In genomic region chr14:121894511-121895135, GRCm38 (mm10) we compare ENCODE assay signal across 31 mouse cellular contexts. TPM values are rescaled to one million over a fixed set of nuclear protein-coding genes. Genes with fewer than 3 reads are reported as not detected.
DNase-seq lines count a peak whose midpoint lies in the region; ATAC-seq and TF ChIP-seq lines count a peak whose summit lies in the region.
"Had no signal": no experiment of that assay in that cellular context is flagged by ENCODE, and none has a peak within 500 bp of the region (broad histone marks: within the 10 kb centered on the region; RNA-seq: fewer than 3 reads in every experiment).

No protein-coding gene starts in this region.

- peak; percentile 48 for DNase-seq in kidney, adult 9 months
- DNase-seq in spleen, adult 2 months (ENCODE audit: low read depth in 1 of 2, low spot score in 2 of 2) = no peak
- DNase-seq in spleen, postnatal 4 days (ENCODE audit: low spot score in 2 of 2) = no peak
- DNase-seq in embryo, embryonic 9.5 days (ENCODE audit: extremely low spot score) = no peak
- DNase-seq in heart, postnatal 36 days = no peak
- DNase-seq: adrenal gland, postnatal 36 days; cerebellum, adult 11 months; cerebellum, adult 9-11 months; gastrocnemius, postnatal 10 days; heart, adult 11 months; heart, postnatal 10 days; lung, postnatal 10 days; midbrain, embryonic 14.5 days; retina, postnatal 1 day; right cerebral cortex, postnatal 25 days; thymus, adult 18-20 months; thymus, postnatal 36 days had no signal

- H3K9me3 ChIP-seq in kidney, embryonic 16.5 days (ENCODE audit: low read length) = no peaks in the 10 kb centered on the region
- H3K9me3 ChIP-seq: embryonic facial prominence, embryonic 12.5 days; forebrain, embryonic 13.5 days; heart, embryonic 12.5 days; megakaryocyte, embryonic 14.5 days; neural tube, embryonic 13.5 days had no signal

- no peaks in the 10 kb centered on the region for H3K36me3 ChIP-seq in kidney, embryonic 16.5 days (ENCODE audit: insufficient read depth, low read length)
- H3K36me3 ChIP-seq in spleen, adult 2 months (ENCODE audit: control insufficient read depth, insufficient read depth, low read length) = no peaks in the 10 kb centered on the region

- no peak overlapping the region for H3K4me3 ChIP-seq in kidney, embryonic 16.5 days (ENCODE audit: low read length)
- no peak overlapping the region for H3K4me3 ChIP-seq in spleen, adult 2 months (ENCODE audit: extremely low read depth, insufficient read depth, insufficient read length)
- H3K4me3 ChIP-seq: embryonic facial prominence, embryonic 12.5 days; erythroblast, embryonic 14.5 days; forebrain, embryonic 13.5 days; heart, embryonic 12.5 days; left cerebral cortex, adult 2 months; megakaryocyte, embryonic 14.5 days; myocyte; neural tube, embryonic 13.5 days had no signal

- H3K4me1 ChIP-seq in kidney, embryonic 16.5 days (ENCODE audit: insufficient read depth, low read length) = peaks cover 7% of the 10 kb centered on the region
- H3K4me1 ChIP-seq in spleen, adult 2 months (ENCODE audit: control insufficient read depth, insufficient read depth, insufficient read length) = peaks cover 19% of the 10 kb centered on the region; the same call in 1 of the 2 replicates
- H3K4me1 ChIP-seq: embryonic facial prominence, embryonic 12.5 days had no signal

- TF ChIP-seq CTCF in spleen, adult 2 months (IDR thresholded peaks at IDR 0.05; ENCODE audit: extremely low read depth, insufficient read depth, insufficient read length, insufficient replicate concordance) = no peak

- 54% methylated on average over 5 of the region's 5 CpGs for WGBS in kidney, embryonic 16.5 days
- WGBS in spleen, adult 2 months = 58% methylated on average over 5 of the region's 5 CpGs

- no peak for TF ChIP-seq POLR2A in spleen, adult 2 months (IDR thresholded peaks at IDR 0.05; ENCODE audit: low read depth, low read length)

- no peaks in the 10 kb centered on the region for H3K27me3 ChIP-seq in kidney, embryonic 16.5 days (ENCODE audit: insufficient read depth, low read length)
- no peaks in the 10 kb centered on the region for H3K27me3 ChIP-seq in spleen, adult 2 months (ENCODE audit: control insufficient read depth, insufficient read depth, low read length)
- H3K27me3 ChIP-seq: embryonic facial prominence, embryonic 12.5 days; forebrain, embryonic 13.5 days; heart, embryonic 12.5 days; megakaryocyte, embryonic 14.5 days; neural tube, embryonic 13.5 days had no signal

- H3K9ac ChIP-seq in kidney, embryonic 16.5 days (replicated peaks; ENCODE audit: low read length) = no peak overlapping the region
- H3K9ac ChIP-seq: embryonic facial prominence, embryonic 12.5 days; forebrain, embryonic 13.5 days; heart, embryonic 12.5 days; liver, embryonic 14.5 days; neural tube, embryonic 13.5 days had no signal

- intact Hi-C loops in heart, postnatal 36 days (cut with DNase I) = no loop called here

- H3K27ac ChIP-seq in kidney, embryonic 16.5 days (ENCODE audit: low read length) = no peak overlapping the region
- H3K27ac ChIP-seq in spleen, adult 2 months (ENCODE audit: insufficient read depth, low read length) = peak overlapping the region; percentile 66
- H3K27ac ChIP-seq: embryonic facial prominence, embryonic 12.5 days; forebrain, embryonic 13.5 days; left cerebral cortex, adult 2 months; liver, embryonic 14.5 days; neural tube, embryonic 13.5 days had no signal

- ATAC-seq in kidney, embryonic 16.5 days (ENCODE audit: low FRiP score, low TSS enrichment) = no peak
- peak; percentile 36 for ATAC-seq in granulocyte monocyte progenitor cell, adult 5-6 weeks (replicated peaks; ENCODE audit: poor library complexity, severe bottlenecking)
- ATAC-seq: forebrain, embryonic 13.5 days had no signal

- H3K4me2 ChIP-seq in kidney, embryonic 16.5 days (replicated peaks; ENCODE audit: low read depth, low read length) = no peak overlapping the region
- H3K4me2 ChIP-seq: embryonic facial prominence, embryonic 12.5 days; forebrain, embryonic 13.5 days; heart, embryonic 12.5 days; neural tube, embryonic 13.5 days had no signal

RNA-seq across cellular contexts. Expression of gene Ubac2, which starts 16.2 kb away (rescaled TPM):
- 77.5 and 79.1 TPM in 2 replicates for polyA plus RNA-seq in kidney, embryonic 16.5 days (2015; fragmentation: Nextera tagmentation; extraction: Ambion mirVana)
- polyA plus RNA-seq in spleen, adult 2 months (2012; rRNA removed) = 45.3 and 61.2 TPM in 2 replicates
- total RNA-seq in granulocyte monocyte progenitor cell, adult 5-6 weeks (2014; fragmentation: Nextera tagmentation) = 23.6 and 30.1 TPM in 2 replicates
- 28.3 and 34.1 TPM in 2 replicates for total RNA-seq in granulocyte monocyte progenitor cell, adult 5-6 weeks (2017)
- total RNA-seq in heart, postnatal 36 days (2021) = 10 to 100 TPM; 26.6 to 29.1 TPM

RNA-seq across cellular contexts. Expression of gene Gpr18, which starts 21.0 kb away (rescaled TPM):
- polyA plus RNA-seq in kidney, embryonic 16.5 days (2015; fragmentation: Nextera tagmentation; extraction: Ambion mirVana) = not detected in 2 replicates
- 91.9 and 111 TPM in 2 replicates for polyA plus RNA-seq in spleen, adult 2 months (2012; rRNA removed)
- total RNA-seq in granulocyte monocyte progenitor cell, adult 5-6 weeks (2014; fragmentation: Nextera tagmentation) = 0.60 and 3.1 TPM in 2 replicates
- total RNA-seq in granulocyte monocyte progenitor cell, adult 5-6 weeks (2017) = 0.43 TPM in 1 of 2 replicates, not detected in the other
- total RNA-seq in heart, postnatal 36 days (2021) = under 1 TPM; 0.33 to 0.46 TPM
- total RNA-seq: gastrocnemius, postnatal 10 days; layer of hippocampus, postnatal 10 days; left cerebral cortex, adult 2 months; left cerebral cortex, postnatal 36 days had no signal
- polyA plus RNA-seq: erythroblast, embryonic 14.5 days; limb, embryonic 14.5 days; midbrain, embryonic 14.5 days; myocyte had no signal
